Mouse (Mus musculus) megakaryocyte progenitor cell, adult 5-6 weeks (primary cell): ENCODE measurements at regions not wholly inside any gene's neighbourhood (a gene's known extent, or its start where the extent isn't known, plus 50 kb on each side); places are given as distances from the start of the nearest gene placed in this dataset.
A peak's percentile ranks its signal among the peaks of the same experiment; 100 is the strongest.

Source experiments
- ATAC-seq: replicated peaks from 2 replicates; pipeline ENCODE4 v1.8.0; 2016; ENCODE audit warnings: mild to moderate bottlenecking, moderate TSS enrichment, inconsistent platforms; ENCODE audit not compliant: poor library complexity

GRCm38 (mm10) chr2:167848468-167849440 is 83.1 kb upstream of the Ptpn1 start:
- no peak for ATAC-seq

- 0 out of 2 replicates have a peak, but pooled peaks have one; percentile 10 for ATAC-seq
Observed at GRCm38 (mm10) chr2:167847281-167848077, 84.4 kb upstream of the Ptpn1 start.

- ATAC-seq = no peak
Observed at GRCm38 (mm10) chr2:167845370-167845769, 86.5 kb upstream of the Ptpn1 start.

GRCm38 (mm10) chr2:167844556-167844955 is 87.3 kb upstream of the Ptpn1 start:
- no peak for ATAC-seq

- ATAC-seq = no peak
Observed at GRCm38 (mm10) chr2:167843921-167844320, 87.9 kb upstream of the Ptpn1 start.

GRCm38 (mm10) chr2:167842993-167843392 is 88.9 kb upstream of the Ptpn1 start:
- ATAC-seq = no peak

DNA sequence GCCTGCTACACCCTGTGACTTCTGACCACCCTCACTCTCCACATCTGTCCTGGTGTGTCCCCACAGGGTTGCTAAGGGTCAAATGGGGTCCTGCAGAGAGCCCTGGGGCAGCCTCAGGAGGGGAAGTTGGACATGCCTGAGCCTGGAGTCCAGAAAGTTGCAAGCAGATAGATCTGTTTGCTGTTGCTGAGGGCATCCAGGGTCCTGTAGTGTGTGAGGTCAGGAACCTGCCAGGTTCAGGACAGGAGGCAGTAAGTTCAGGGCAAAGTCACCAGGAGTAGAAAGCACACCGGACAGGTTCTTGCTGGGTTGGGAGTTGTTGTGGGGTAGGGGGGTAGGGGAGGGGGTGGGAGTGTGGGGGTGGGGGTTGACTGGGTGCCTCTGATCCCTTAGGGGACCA is 89.4 kb upstream of the Ptpn1 start:
- ATAC-seq = no peak

GRCm38 (mm10) chr2:167841339-167842240 is 90.3 kb upstream of the Ptpn1 start:
- peak; percentile 10 for ATAC-seq

DNA sequence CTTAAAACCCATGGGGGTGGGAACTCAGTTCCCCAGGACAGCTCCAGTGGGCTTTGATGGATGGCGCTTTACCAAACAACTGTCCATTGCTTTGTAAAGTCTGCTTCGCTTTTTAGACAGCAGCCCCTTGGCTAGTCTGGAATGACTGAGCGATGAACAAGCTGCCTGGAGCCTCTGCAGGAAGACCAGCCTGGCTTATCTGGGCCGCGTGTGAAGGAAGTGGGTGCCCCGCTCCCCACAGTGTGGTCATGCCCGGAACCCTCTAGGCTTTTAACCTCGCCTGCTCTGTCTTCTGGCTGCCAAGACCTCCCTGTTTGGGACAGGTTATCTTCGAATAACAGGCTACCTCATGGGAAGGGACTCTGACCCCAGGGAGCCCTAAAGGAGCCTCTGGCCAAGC is 91.5 kb upstream of the Ptpn1 start:
- ATAC-seq = peak; percentile 64

DNA sequence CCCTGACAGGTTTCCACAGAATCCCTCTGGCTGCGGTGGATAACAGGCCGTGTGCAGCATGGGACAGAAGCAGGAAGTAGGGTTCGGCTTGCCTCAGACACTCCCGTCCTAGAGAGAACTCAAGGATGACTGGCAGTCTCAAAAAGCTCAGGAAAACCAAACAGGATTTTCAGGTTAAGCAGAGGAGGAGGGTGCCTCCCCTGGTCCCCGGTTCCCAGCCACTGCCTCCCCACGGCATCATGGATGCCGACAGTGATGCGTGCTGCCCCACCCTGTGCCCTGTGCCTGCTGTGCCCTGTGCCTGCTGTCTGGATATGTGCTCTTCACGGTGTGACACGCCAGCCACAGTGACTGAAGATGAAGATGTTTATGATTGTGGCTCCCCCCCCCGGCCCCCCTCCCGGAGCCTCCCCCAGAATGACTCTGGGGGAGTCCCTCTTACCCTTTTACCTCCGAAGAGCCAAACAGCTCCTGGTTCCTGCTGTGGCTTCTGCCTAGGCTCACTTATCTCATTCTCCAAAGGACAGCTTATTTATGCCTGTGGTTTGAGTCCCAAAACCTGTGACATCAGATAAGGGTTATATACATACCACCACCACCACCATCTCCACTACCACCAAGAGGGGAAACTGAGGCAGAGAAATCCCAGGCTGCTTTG is 92.4 kb upstream of the Ptpn1 start:
- ATAC-seq = peak; percentile 26

- no peak for ATAC-seq
Observed at GRCm38 (mm10) chr2:167837596-167837995, 94.3 kb upstream of the Ptpn1 start.

GRCm38 (mm10) chr2:167836611-167837010 is 95.2 kb upstream of the Ptpn1 start:
- no peak for ATAC-seq

DNA sequence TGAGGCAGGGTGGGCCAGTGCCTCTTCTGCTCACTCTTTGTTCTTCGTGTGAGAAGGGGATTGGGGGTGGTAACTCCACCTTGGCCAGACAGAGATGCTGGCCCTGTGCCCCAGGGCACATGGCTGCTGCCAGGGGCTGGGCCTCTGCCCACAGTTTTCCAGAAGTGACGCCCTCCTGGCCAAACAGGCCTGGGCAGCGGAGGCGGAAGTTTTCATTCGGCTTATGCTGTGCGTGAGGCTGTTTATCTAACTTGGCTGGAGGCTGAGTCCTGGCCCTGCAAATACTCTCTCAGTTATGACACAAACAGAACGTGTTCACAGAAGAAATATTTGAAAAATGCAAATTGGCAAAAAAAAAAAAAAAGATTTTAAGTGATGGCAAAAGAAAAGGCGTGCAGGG is 97.3 kb upstream of the Ptpn1 start:
- no peak for ATAC-seq

- ATAC-seq = peak; percentile 60
Observed at GRCm38 (mm10) chr2:167833290-167833953, 98.4 kb upstream of the Ptpn1 start.

- peak; percentile 35 for ATAC-seq
Observed at GRCm38 (mm10) chr2:167831076-167832039, 100.5 kb upstream of the Ptpn1 start.

DNA sequence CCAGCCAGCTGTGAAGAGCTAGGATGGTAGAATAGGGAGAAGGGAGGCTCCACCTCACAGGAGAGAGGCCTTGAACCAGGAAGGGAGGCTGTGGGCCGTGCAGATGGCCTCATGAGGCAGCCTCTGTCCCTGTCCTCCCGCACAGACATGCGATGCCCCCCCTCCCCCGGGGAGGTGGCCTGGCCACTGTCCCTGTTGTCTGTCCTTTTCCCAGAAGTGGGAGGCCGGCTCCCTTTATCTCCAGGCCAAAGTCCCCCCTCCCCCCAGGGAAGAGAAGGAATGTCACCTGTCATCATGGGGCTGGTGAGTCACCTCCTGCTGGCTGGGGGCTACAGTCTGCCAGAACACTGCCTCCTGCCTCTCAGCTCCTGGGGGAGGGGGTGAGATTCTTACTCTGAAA is 103.6 kb upstream of the Ptpn1 start:
- no peak for ATAC-seq

- no peak for ATAC-seq
Observed at GRCm38 (mm10) chr2:167826922-167827703, 104.7 kb upstream of the Ptpn1 start.

GRCm38 (mm10) chr2:167823513-167823912 is 108.3 kb upstream of the Ptpn1 start:
- ATAC-seq = peak; percentile 79
